Mouse (Mus musculus) kidney, postnatal 14 days (tissue): ENCODE results near the gene Dctn2.

ENCODE experiments used
- DNase-seq: peaks from one replicate; pipeline ENCODE4 v3.0.0; 2022; ENCODE audit warnings: mixed read lengths

The Dctn2 gene

GRCm38 (mm10) chr10:127318009-127318408 is 51.8 kb downstream of the Dctn2 start:
- DNase-seq = no peak

- DNase-seq = no peak
Measured at GRCm38 (mm10) chr10:127319969-127320368, 53.8 kb downstream of the Dctn2 start.

- no peak for DNase-seq
Measured at GRCm38 (mm10) chr10:127321621-127322020, 55.5 kb downstream of the Dctn2 start, which contains the start of gene Arhgap9. Gene Arhgap9 (plus strand): TSS chr10:127321964.

- no peak for DNase-seq
Measured at GRCm38 (mm10) chr10:127322178-127322577, 56.0 kb downstream of the Dctn2 start.

DNA sequence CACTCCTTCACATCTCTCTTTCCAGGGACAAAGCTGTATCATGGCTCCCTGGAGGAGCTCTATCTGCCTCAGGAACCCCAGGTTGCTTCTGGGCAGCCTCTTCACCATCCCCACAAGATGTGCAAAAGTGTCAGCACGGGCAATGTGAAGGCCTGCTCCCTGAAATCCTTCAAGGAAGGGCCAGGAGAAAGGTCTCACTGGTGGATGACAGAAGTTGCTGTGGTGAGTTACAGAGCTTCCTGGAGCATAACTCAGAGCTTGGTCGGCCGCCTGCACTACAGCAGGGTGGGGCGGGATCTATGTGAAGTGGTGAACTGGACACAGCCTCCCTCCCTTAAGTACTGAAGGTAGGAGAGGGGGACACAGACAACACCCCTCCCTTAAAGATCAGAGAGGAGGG is 56.5 kb downstream of the Dctn2 start:
- no peak for DNase-seq

- DNase-seq = no peak
Measured at GRCm38 (mm10) chr10:127323131-127323855, 57.1 kb downstream of the Dctn2 start.

DNA sequence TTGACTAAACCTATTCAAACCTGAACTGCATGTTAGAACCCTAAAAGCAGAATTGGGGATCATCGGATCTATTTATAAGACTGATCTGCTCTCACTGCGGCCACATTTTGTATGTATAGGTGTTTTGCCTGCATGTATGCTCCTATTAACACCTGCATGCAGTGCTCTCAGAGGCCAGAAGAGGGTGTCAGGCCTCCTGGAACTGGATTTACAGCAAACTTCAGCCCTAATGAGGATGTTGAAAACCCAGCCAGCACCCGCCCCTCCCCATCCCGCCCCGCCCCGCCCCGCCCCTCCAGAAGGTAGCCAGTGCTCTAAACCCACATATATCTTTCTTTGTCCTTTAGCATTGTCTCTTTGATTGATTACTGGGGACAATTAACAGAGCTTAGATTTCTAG is 58.3 kb downstream of the Dctn2 start:
- DNase-seq = peak; percentile 61

- DNase-seq = no peak
Measured at GRCm38 (mm10) chr10:127325454-127326016, 59.4 kb downstream of the Dctn2 start.

GRCm38 (mm10) chr10:127326017-127326801 is 60.0 kb downstream of the Dctn2 start:
- peak; percentile 41 for DNase-seq

DNA sequence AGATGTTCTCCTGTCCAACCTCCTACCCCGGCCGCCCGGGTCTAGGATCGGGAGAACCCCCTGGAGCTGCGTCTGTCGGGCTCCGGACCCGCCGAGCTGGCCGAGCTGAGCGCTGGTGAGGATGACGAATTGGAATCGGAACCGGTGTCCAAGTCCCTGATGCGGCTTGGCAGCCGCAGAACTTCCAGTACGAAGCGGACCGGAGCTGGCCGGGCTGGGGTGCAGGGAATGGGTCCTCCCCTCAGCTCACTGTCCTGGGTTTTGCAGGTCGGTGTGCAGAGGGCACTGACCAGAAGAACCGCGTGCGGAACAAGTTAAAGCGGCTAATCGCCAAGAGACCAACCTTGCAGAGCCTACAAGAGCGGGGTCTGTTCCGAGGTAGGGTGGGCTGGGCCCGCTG is 60.7 kb downstream of the Dctn2 start:
- peak; percentile 28 for DNase-seq

- DNase-seq = peak; percentile 29
Measured at GRCm38 (mm10) chr10:127327461-127328145, 61.4 kb downstream of the Dctn2 start.

- DNase-seq = no peak
Measured at GRCm38 (mm10) chr10:127330212-127330611, 64.0 kb downstream of the Dctn2 start.
